Mouse (Mus musculus): ENCODE data around the gene Zbtb7a. TPM values are rescaled to one million over a fixed set of nuclear protein-coding genes. Genes with fewer than 3 reads are reported as not detected.

Zbtb7a gene
- polyA plus RNA-seq, 1 experiment from 2014 or later, result 19.7 TPM

Small RNAs within 50 kb of the gene (microRNA-seq; reads per million reads assigned to microRNA genes)
- gene Mir5615-1, result not detected
- gene Mir5615-2, result not detected

Other genes starting within 250 kb of the Zbtb7a start
- 318 and 327 TPM in 2 replicates for gene Timm13, start 234.3 kb upstream of the Zbtb7a start, polyA plus RNA-seq (2016; fragmentation: Nextera tagmentation; extraction: Ambion mirVana)
- gene Lmnb2, start 217.0 kb upstream of the Zbtb7a start, polyA plus RNA-seq (2016; fragmentation: Nextera tagmentation; extraction: Ambion mirVana), result 74.8 and 75.2 TPM in 2 replicates
- gene Gadd45b, start 205.1 kb upstream of the Zbtb7a start, polyA plus RNA-seq (2016; fragmentation: Nextera tagmentation; extraction: Ambion mirVana), result 19.4 and 20.6 TPM in 2 replicates
- 6.2 and 6.4 TPM in 2 replicates for gene Gng7, start 120.3 kb upstream of the Zbtb7a start, polyA plus RNA-seq (2016; fragmentation: Nextera tagmentation; extraction: Ambion mirVana)
- 0.33 TPM in 1 of 2 replicates, not detected in the other for gene Diras1, start 109.6 kb upstream of the Zbtb7a start, polyA plus RNA-seq (2016; fragmentation: Nextera tagmentation; extraction: Ambion mirVana)
- gene Slc39a3, start 97.8 kb upstream of the Zbtb7a start, polyA plus RNA-seq (2016; fragmentation: Nextera tagmentation; extraction: Ambion mirVana), result 17.0 and 17.6 TPM in 2 replicates
- gene Sgta, start 75.0 kb upstream of the Zbtb7a start, polyA plus RNA-seq (2016; fragmentation: Nextera tagmentation; extraction: Ambion mirVana), result 225 and 235 TPM in 2 replicates
- 68.1 and 68.3 TPM in 2 replicates for gene Thop1, start 65.2 kb upstream of the Zbtb7a start, polyA plus RNA-seq (2016; fragmentation: Nextera tagmentation; extraction: Ambion mirVana)
- gene Creb3l3, start 36.3 kb upstream of the Zbtb7a start, polyA plus RNA-seq (2016; fragmentation: Nextera tagmentation; extraction: Ambion mirVana), result 0.45 and 0.61 TPM in 2 replicates
- gene Map2k2, start 29.3 kb upstream of the Zbtb7a start, polyA plus RNA-seq (2016; fragmentation: Nextera tagmentation; extraction: Ambion mirVana), result 220 and 229 TPM in 2 replicates
- gene Pias4, start 32.7 kb downstream of the Zbtb7a start, polyA plus RNA-seq (2016; fragmentation: Nextera tagmentation; extraction: Ambion mirVana), result 57.7 and 62.1 TPM in 2 replicates
- 524 and 544 TPM in 2 replicates for gene Eef2, start 41.4 kb downstream of the Zbtb7a start, polyA plus RNA-seq (2016; fragmentation: Nextera tagmentation; extraction: Ambion mirVana)
- gene Dapk3, start 47.8 kb downstream of the Zbtb7a start, polyA plus RNA-seq (2016; fragmentation: Nextera tagmentation; extraction: Ambion mirVana), result 64.2 and 65.7 TPM in 2 replicates
- not detected in 2 replicates for gene 4930442H23Rik, start 48.6 kb downstream of the Zbtb7a start, polyA plus RNA-seq (2016; fragmentation: Nextera tagmentation; extraction: Ambion mirVana)
- gene Nmrk2, start 66.8 kb downstream of the Zbtb7a start, polyA plus RNA-seq (2016; fragmentation: Nextera tagmentation; extraction: Ambion mirVana), result not detected in 2 replicates
- 0.38 and 0.43 TPM in 2 replicates for gene Atcay, start 95.6 kb downstream of the Zbtb7a start, polyA plus RNA-seq (2016; fragmentation: Nextera tagmentation; extraction: Ambion mirVana)
- 9.9 and 12.1 TPM in 2 replicates for gene Zfr2, start 97.9 kb downstream of the Zbtb7a start, polyA plus RNA-seq (2016; fragmentation: Nextera tagmentation; extraction: Ambion mirVana)
- gene Matk, start 117.7 kb downstream of the Zbtb7a start, polyA plus RNA-seq (2016; fragmentation: Nextera tagmentation; extraction: Ambion mirVana), result 4.2 and 4.9 TPM in 2 replicates
- gene Mrpl54, start 131.7 kb downstream of the Zbtb7a start, polyA plus RNA-seq (2016; fragmentation: Nextera tagmentation; extraction: Ambion mirVana), result 207 and 217 TPM in 2 replicates
- 48.8 and 53.1 TPM in 2 replicates for gene Apba3, start 131.7 kb downstream of the Zbtb7a start, polyA plus RNA-seq (2016; fragmentation: Nextera tagmentation; extraction: Ambion mirVana)
- gene Tjp3, start 156.4 kb downstream of the Zbtb7a start, polyA plus RNA-seq (2016; fragmentation: Nextera tagmentation; extraction: Ambion mirVana), result 3.2 and 3.6 TPM in 2 replicates
- 63.9 and 68.5 TPM in 2 replicates for gene Pip5k1c, start 157.7 kb downstream of the Zbtb7a start, polyA plus RNA-seq (2016; fragmentation: Nextera tagmentation; extraction: Ambion mirVana)
- 57.7 and 58.7 TPM in 2 replicates for gene Cactin, start 185.9 kb downstream of the Zbtb7a start, polyA plus RNA-seq (2016; fragmentation: Nextera tagmentation; extraction: Ambion mirVana)
- 2.2 and 2.6 TPM in 2 replicates for gene Tbxa2r, start 193.5 kb downstream of the Zbtb7a start, polyA plus RNA-seq (2016; fragmentation: Nextera tagmentation; extraction: Ambion mirVana)
- gene Gipc3, start 208.0 kb downstream of the Zbtb7a start, polyA plus RNA-seq (2016; fragmentation: Nextera tagmentation; extraction: Ambion mirVana), result 0.05 TPM in 1 of 2 replicates, not detected in the other
- 122 TPM in 2 replicates for gene Hmg20b, start 215.3 kb downstream of the Zbtb7a start, polyA plus RNA-seq (2016; fragmentation: Nextera tagmentation; extraction: Ambion mirVana)
- gene Mfsd12, start 222.3 kb downstream of the Zbtb7a start, polyA plus RNA-seq (2016; fragmentation: Nextera tagmentation; extraction: Ambion mirVana), result 12.5 and 13.3 TPM in 2 replicates
- gene 4930404N11Rik, start 230.6 kb downstream of the Zbtb7a start, polyA plus RNA-seq (2016; fragmentation: Nextera tagmentation; extraction: Ambion mirVana), result 0.76 and 0.79 TPM in 2 replicates
- gene Fzr1, start 243.3 kb downstream of the Zbtb7a start, polyA plus RNA-seq (2016; fragmentation: Nextera tagmentation; extraction: Ambion mirVana), result 136 and 137 TPM in 2 replicates
- 71.9 and 74.6 TPM in 2 replicates for gene Dohh, start 249.2 kb downstream of the Zbtb7a start, polyA plus RNA-seq (2016; fragmentation: Nextera tagmentation; extraction: Ambion mirVana)
- gene Gm48551, start 249.2 kb downstream of the Zbtb7a start, polyA plus RNA-seq (2016; fragmentation: Nextera tagmentation; extraction: Ambion mirVana), result 3.3 and 3.8 TPM in 2 replicates